Mouse (Mus musculus) kidney, adult 9 months (tissue): ENCODE measurements around the gene Eif2b5.

ENCODE experiments used
- DNase-seq: peaks from one replicate; pipeline ENCODE4 v3.0.0; 2022

Eif2b5 gene

GRCm38 (mm10) chr16:20537601-20538320 lies 39.1 kb downstream of the Eif2b5 start:
- no peak for DNase-seq

DNA sequence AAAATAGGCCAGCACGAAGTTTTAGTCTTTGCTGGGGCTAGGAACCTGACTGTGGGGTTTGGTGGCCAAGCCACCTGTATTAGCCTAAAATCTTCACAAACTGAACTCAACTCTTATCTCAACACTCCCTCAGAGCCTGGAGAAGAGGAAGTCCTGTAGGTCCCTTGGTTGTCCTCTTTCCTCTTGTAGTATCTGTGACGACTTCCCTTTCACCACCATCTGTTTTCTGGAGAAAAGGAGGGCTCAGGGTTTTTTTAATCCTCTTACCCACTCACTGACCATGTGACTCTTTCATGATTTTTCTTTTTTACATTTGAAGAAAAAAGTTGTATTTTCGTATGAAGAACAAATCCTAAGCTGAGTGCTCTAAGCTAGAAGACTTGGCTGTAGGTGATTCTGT lies 41.0 kb downstream of the Eif2b5 start:
- no peak for DNase-seq

GRCm38 (mm10) chr16:20540438-20540837 lies 41.8 kb downstream of the Eif2b5 start:
- no peak for DNase-seq

DNA sequence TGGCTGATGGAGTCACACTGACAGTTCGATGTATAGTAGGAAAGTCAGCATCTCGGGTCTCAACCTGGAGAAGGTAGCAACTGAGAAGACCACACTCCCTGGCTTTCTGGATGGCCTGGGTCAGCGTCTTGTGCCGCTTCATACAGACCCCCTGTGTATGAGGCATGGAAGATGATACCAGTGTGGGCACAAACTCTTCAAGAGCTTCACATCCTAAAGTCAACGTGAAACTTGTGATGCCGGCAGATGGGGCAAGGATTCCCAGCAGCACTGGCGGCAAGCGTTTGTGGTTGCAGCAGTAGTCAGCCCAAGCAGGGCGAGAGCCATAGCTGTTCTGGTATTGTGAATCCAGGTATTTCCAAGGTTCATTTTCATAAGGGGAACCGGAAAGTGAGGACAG lies 47.1 kb downstream of the Eif2b5 start:
- DNase-seq, result no peak

GRCm38 (mm10) chr16:20547423-20547822 lies 48.8 kb downstream of the Eif2b5 start:
- peak; percentile 38 for DNase-seq

GRCm38 (mm10) chr16:20548096-20548948 lies 49.7 kb downstream of the Eif2b5 start, which contains the start of gene Abcf3:
Abcf3 (plus strand) TSS chr16:20548577.
- DNase-seq, result peak; percentile 99

- DNase-seq, result no peak
Observed at GRCm38 (mm10) chr16:20549161-20549560, 50.5 kb downstream of the Eif2b5 start.

DNA sequence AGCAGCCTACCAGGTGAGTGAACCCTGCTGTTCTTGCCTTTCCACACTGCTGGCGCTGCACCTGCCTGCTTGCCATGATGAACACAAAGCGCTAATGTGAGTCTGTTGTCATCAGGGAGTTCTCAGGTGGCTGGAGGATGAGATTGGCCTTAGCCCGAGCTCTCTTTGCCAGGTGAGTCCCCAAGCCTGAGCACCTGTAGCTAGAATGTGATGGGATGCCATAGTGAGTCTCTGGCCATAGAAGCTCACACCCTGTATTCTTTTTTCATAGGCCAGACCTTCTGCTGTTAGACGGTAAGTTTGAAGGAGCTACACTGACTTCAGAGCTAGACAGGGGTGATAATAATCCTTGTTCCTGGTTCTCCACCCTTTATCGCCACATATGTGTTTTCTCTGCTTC lies 53.1 kb downstream of the Eif2b5 start:
- DNase-seq, result no peak

GRCm38 (mm10) chr16:20552594-20552993 lies 54.0 kb downstream of the Eif2b5 start:
- no peak for DNase-seq

GRCm38 (mm10) chr16:20555000-20555399 lies 56.4 kb downstream of the Eif2b5 start:
- no peak for DNase-seq

- DNase-seq, result no peak
Observed at GRCm38 (mm10) chr16:20557381-20557780, 58.8 kb downstream of the Eif2b5 start.
